Mouse (Mus musculus): ENCODE measurements around the gene Mcrs1.
"Not testable (repeated sequence)": the region's sequence is repeated elsewhere in the genome, so short reads cannot be mapped to it uniquely, and the experiment has no call there.

The Mcrs1 gene

DNA sequence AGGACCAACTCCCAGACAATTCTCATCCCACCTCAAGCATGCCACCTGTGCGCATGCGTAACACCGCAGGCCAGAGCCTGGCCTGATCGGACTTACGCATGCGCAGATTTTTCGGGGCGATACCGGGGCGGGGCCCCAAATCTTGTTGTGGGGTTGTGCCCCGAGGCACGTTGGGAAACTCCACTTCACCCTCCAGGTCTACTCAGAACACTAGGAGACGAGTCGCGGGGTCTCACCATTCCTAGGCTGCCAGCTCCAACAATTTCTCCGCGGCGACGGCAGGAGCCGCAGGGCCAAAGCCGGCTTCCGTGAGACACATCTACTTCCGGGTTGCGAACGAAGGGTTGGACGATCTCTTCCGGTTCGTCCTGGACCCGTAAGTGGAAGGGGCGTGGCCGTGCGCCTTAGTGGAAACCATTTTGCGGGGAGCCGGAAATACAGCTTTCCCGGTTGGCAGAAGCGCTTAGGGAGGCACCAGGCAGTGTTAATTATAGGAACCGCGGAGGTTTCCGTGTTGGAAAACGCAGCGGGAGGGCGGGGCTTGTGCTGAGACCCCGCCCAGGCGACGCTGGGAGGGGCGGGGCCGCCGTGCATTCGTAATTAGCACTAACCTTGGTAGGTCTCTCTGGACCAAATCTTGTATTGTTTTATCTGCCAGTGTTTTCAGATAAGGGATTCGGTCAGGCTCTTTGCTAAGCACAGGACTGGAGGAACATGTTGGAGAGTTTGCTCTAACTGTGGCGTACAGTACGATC lies at the start of gene Mcrs1:
Gene Mcrs1 (minus strand): TSS at position 336 of the 755 bp plus-strand sequence.
- peak; percentile 98 for DNase-seq (ENCODE audit: low read depth)

DNA sequence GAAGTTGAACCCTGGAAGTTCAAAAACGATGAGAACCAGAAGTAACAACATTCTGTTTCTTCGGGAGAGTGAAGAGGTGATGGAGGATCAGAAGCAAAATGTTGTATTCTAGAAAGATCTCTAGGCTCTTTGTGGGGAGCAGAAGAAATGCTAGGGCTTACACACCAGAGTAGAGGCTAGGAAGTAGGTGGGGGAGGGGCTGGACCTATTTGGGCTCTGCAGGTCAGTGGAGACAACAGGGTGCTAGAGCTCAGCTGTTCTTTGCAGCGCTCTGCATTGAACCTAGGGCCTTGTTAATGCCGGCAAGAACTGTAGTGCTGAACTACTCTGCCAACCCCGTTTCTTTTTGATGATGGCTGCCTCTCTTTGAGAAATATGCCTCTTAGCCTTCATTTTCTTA lies 44.5 kb upstream of the Mcrs1 start:
- DNase-seq (ENCODE audit: low read depth) = no peak

DNA sequence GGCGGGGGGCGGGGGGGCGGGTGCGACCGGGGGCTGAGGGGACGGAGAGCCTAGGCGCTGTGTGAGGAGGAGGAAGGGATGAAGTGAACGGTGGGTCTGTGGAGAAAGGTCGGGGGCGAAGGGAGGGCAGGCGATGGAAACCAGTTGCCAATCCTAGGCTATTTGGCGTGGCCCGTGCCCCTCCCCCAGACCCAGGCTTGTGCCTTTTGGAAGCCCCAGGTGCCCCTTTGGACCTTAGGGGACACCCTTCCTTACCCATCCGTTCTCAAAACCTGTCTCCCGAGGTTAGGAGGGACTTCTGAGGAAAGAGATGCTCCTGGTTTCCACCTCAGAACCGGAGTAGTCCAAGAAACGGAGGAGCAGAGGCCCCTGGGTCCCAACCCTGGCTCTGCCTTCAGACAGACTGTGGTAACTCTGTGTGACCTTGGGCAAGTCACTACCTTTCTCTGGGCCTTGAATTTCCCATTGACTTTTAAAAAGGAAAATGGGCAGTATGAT lies 43.8 kb upstream of the Mcrs1 start, which contains the start of gene Fam186b:
Gene Fam186b (minus strand): TSS at position 405 of the 498 bp plus-strand sequence.
- no peak for DNase-seq (ENCODE audit: low read depth)

DNA sequence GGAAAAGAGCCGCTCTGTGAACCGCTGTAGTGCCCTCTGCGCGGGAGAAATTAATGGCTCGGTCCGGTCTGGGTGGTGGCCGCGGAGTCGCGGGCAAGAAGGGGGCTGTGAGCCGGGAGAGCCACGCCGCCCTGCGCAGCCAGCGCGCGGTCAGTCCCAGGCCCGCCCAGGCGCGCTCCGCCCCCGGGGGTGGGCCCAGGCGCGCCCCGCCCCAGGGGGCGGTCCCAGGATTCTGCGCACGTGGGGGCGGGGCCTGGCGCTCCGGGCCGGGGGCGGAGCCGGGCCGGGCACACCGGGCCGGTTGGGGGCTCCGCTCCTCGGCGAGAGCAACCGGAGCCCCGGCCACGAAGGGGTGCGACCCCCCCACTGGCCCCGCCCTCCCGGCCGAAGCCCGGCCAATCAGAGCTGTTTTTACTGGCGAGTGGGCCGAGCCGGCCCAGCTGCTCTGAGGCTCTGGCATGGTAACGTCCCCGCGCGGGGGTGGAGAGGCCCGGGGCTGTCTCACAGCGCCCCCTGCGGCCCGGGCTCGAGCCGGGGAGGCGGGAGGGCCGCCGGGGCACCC lies 43.1 kb upstream of the Mcrs1 start, which contains the start of gene Prpf40b:
Gene Prpf40b (plus strand): TSS at position 275 of the 562 bp plus-strand sequence.
- DNase-seq (ENCODE audit: low read depth) = peak; percentile 69

DNA sequence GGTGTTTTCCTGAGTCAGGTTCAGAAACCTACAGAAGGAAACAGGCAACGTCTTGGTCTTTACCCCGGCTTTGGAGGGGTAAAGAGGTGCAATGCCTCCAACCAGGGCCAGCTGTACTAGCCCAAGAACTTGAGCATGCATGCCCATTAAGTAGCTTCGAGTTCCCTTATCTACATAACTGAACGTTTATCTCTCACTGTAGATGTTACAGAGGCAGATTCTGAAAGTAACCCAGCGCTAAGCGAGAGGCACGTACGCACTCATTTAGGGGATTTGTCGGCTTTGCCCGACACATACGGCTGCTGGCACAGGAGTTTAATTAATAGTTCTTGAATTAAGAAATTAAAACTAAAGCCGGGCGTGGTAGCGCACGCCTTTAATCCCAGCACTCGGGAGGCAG lies 42.5 kb upstream of the Mcrs1 start:
- no peak for DNase-seq (ENCODE audit: low read depth)

DNA sequence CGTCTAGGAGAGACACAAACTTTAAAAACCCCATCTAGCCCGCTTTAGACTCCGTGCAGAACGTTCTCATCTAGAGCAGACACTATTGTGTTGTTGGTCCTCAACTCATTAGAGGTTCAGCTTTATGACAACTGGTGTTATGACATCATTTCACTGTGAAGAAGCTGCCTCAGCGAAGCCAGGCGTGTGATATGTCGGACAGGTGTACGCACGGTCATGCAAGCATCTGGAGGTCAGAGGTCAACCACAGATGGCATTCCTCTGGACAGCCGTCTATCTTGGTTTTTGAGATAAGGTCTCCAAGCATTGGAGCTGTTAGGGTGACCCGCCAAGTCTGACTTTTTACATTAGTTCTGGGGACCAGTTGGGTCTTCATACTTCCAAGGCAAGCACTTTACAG lies 38.8 kb upstream of the Mcrs1 start:
- DNase-seq (ENCODE audit: low read depth) = no peak

DNA sequence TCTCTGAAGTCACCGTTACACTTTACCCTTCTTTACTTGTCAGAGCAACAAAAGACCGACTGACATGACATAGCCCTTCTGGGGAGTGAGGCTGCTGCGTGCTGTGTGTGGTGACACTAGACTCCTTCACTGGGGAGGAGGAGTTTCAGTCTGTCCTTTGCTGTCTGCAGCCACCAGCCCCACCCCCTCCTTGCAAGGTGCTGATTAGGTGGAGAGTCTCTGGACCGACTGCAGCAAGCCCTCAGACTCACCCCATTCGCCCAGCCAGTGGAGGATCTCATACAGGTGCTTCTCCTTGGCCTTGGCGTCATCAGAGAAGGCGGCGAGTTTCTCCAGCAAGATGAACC lies 33.4 kb upstream of the Mcrs1 start:
- no peak for DNase-seq (ENCODE audit: low read depth)

DNA sequence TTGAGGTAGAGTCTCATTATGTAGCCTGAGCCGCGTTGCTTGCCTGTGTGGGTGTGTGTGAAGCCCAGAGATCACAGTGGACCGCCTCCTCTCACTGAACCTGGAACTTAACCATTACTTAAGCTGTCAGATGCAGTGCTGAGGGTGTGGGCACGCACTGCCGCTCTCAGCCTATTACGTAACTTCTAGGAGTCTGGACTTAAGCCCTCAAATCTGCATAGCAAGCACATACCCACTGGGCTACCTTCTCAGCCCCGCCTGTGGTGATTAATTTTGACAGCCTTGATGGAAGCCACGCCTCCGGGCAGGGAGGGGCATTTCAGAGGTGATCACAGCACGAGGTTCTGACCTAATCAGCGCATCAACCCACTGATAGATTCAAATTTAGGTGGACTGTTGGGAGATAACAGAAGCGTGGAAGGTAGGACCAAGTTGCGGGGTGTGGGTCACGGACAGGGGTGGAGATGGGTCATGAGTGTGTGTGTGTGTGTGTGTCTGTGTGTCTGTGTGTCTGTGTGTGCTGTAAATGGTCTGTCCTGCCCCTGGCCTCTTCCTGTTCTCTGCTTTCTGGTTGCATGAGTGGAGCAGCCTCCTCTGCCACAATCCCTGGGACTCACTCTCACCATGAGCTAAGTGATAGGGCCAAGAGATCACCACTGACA lies 32.9 kb upstream of the Mcrs1 start:
- peak; percentile 55 for DNase-seq (ENCODE audit: low read depth)

DNA sequence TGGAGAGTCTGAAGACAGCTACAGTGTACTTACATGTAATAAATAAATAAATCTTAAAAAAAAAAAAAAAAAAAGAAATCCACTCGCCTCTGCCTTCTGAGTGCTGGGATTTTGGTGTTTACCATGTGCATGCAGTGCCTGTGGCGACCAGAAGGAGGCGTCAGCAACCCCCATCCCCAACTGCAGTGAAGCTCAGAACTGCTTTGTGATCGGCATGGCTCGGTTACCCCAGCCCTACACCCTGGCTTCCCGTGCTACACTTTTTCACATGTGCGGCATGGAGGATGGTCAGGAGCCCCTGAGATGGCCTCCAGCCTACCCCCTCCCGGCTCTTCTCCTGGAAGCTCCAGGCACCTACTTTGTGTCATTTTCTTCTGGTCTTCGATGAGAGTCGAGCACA lies 31.7 kb upstream of the Mcrs1 start:
- DNase-seq (ENCODE audit: low read depth) = no peak

DNA sequence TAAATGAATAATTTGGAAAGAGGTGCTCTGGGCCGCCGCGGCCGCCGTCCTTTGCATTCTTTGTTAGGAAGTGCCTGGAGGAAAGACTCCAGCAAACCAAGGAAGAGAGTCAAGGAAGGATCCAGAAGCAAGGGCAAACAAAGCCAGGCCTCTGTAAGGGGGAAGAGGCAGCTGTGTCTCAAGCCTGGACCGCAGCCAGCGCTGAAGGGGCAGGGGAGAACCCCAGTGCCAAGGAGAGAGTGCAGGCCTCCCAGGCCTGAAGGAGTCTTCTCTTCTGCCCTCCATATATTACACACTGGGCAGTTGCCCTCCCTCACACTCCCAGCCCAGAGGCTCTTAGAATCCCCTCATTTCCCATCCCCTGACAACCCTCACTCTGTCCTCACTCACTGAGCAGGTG lies 26.5 kb upstream of the Mcrs1 start:
- no peak for DNase-seq (ENCODE audit: low read depth)

DNA sequence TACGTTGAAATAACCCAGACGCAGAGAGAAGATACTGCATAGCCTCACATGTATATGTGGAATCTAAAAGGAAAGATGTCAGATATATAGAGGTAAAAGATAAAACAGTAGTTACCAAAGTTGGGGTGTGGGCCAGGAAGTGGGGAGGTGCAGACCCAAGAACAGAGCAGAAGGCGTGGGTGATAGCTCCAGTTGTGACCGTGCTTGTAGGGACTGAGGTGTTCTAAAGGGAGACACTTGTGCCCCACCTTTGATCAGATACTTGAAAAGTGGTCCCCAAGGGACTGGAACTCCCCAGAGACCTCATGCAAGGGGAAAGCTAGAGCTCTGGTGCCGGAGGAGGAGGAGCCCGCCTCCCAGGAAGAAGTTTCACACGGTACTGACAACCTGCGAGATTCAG lies 24.3 kb upstream of the Mcrs1 start:
- no peak for DNase-seq (ENCODE audit: low read depth)

DNA sequence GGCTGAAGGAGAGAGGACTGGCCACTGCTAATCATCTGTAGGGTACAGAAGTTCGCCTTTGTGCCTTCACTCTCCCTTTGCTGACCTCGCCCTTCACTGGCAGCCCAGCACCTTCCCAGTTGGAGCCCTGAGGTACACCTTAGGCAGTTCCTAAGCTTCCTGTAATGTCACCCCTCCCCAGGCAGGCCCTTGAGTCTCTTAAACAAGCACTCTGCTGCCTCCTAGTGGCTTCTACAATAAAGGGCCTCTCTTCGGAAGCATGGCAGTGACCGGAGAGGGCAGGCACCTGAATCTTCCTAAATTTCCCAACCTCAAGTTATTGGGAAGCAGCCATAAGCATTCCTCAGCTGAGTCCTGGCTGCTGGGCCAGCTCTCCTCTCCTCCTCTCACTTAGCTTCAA lies 13.9 kb upstream of the Mcrs1 start:
- peak; percentile 70 for DNase-seq (ENCODE audit: low read depth)

DNA sequence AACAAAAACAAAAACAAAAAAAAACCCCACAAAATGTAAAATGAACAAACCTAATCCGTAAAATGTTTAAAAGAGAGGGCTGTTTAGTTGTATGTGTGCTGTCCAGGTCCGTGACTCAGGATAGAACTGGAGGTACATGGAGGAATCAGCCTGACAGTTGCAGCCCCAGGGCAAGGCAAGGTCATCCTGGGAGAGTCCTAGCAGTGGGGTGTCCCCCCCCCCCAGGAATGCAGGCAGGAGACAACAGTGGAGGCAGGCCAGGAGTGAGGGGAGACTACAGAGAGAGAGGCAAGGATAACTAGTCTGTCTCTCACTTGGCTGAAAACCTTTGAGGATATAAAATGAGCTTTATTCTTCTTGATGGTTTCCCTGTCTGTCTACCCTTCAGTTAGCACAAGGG lies 12.6 kb upstream of the Mcrs1 start:
- no peak for DNase-seq (ENCODE audit: low read depth)

DNA sequence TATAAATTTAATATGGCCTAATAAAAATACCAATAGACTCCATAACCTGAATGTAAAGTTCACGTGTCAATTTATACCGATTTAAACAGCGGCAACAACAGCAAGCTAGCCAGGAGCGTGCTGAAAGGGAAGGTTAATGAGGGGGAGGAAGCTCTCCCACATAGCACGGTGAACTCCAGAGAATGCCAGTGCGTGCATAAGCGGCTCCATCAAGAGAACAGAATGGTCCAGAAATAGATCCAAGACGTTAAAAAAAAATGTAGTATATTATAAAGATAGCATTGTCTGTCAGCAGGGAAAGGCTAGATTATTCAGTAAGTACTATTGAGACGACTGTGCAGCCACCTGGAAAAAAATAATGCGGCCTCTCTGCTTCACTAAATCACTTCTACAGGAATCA lies 10.9 kb upstream of the Mcrs1 start:
- DNase-seq (ENCODE audit: low read depth) = no peak

DNA sequence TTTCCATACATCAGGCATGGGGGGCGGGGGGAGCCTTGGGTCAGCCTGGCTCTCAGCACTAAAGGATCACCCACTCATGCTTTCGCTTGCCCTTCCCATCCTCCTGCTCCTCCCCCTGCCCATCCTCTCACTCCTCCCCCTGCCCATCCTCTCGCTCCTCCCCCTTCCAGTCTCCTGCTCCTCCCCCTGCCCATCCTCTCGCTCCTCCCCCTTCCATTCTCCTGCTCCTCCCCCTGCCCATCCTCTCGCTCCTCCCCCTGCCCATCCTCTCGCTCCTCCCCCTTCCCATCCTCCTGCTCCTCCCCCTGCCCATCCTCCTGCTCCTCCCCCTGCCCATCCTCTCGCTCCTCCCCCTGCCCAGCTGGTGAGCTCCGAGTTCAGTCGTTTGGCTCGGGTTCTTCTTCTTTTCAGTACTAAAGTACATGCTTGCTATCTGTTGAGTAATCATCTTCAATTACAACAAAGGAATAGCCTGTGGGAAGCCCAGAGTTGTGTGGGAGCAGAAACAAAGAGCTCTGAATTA lies 8.0 kb upstream of the Mcrs1 start:
- peak; percentile 62 for DNase-seq (ENCODE audit: low read depth)

DNA sequence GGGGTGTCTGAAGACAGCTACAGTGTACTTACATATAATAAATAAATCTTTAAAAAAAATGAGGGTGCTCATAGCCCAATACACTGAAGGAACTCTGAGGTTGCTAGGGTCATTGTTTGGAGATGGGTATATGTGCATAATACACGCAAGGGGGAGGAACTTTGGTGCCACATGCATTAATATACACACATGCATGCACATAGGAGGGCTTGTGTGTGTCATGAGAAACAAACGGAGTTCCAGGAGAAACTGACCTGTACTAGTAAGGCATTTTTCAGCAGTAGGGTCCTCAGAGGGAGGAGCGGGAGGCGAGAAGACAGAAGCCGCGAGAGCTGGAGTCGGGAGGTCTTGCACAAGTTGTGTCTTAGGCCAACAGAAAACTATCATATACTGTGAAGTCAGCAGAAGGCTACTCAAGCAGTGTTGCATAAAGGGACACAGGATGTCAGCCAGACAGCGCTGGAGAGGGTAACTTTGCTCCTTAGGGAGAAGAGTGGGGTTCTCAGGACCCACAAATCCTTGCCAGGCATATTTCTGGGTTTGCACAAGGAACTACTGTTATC lies 7.5 kb upstream of the Mcrs1 start:
- DNase-seq (ENCODE audit: low read depth) = no peak

DNA sequence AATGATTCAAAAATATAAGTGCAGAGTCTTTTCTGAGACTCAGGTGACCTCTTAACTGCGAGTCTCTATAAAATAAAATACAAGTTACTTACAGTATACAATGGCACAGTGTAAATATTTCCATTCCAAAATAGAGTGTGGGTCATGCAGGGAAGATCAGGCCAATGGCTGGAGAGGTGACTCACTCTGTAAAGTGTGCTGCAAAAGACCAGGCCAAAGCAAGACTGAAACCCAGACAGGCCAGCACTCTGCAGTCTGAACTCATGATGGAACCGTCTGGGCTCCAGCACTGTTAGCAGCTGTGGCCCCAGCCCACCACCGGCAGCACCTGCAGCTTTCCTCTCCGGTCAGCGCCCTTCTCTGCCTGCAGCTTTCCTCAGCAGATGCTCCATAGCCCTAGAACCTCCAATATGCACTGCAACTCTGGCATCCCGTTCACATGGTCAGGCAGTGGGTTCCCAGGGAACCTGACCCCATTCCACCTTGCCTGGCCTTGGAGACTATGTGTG lies 3.5 kb upstream of the Mcrs1 start:
- no peak for DNase-seq (ENCODE audit: low read depth)

DNA sequence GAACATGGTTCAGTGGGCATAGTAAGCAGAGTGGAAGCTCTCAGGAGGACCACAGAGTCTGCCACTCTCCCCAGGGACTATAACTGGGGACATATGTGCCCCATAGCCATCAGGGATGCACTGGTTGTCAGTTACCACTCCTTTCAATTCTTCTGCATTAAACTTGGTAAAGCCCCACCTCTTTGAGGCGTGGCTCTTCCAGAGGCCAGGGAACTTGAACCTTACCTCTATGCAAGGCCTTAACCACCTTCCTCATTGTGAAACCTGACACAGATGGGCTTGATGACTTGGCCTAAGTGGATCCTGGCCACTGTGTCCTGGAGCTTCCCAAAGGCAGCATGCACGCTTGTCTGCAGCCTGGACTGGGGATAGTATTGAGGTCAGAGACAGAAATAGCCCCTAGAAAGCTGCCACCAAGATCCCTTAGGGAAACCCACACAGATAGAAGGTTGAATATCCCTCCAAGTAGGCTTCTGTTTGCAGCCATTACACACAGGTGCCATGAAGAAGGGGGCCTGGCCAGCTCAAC lies 2.8 kb upstream of the Mcrs1 start:
- DNase-seq (ENCODE audit: low read depth) = no peak

DNA sequence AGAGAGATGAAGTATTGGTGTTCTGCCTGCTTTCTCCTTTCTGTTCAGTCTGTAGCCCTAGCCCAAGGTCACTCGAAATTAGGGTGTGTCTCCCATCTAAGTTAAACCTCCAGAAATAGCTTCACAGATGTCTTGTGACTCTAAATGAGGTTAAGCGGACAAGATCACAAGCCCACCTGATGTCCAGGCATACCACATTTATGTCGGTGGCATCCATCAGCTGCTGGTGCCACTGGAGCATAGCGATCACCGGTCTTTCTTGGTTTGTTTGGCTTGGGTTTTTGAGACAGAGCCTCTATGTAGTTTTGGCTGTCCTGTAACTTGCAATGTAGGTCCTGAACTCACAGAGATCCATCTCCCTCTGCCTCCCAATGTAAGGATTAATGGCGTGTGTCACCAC lies 2.0 kb upstream of the Mcrs1 start:
- DNase-seq (ENCODE audit: low read depth) = no peak

DNA sequence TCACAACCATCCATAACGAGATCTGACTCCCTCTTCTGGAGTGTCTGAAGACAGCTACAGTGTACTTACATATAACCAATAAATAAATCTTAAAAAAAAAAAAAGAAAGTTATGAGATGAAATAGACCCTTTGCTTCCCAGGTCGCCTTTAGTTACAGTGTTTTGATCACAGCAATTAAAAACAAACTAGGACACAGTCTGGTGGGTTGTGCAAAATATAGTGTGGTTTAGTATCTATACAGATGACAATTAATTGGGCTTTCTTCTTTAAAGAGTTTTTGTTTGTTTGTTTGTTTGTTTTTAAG lies 1.4 kb upstream of the Mcrs1 start:
- DNase-seq (ENCODE audit: low read depth) = not testable (repeated sequence)

DNA sequence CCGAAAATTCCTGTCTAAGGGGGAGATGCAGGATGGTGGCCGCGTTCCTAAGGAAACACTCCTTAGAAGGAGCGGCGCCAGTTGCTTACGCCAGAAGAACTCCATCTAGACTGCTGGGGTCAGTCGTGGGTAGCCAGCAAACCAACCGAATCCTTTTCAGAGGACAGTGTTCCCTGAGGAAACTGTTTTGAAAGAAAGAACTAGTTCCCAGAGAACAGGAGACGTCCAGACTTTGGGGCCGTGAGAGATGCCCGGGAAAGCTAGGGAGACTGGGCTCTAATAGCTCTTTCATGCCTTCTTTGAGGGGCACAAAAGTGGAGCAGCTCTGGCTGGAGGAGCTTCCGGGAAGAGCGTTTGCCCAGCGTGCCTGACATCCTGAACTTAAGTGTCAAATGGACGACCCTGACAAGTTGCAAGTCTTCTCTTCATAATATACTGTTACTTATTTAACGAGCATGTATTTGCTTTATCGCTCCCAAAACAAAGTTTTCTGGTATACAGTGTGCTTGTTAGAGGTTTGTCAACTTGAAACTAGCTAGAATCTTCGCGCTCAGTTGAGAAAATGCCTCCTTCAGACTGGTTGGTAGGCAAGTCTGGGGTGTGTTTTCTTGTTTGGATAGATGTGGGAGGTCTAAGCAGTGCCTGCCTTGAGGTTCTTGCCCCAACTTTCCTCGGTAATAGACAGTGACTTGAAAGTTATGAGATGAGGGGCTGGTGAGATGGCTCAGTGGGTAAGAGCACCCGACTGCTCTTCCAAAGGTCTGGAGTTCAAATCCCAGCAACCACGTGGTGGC lies 817 bp upstream of the Mcrs1 start:
- DNase-seq (ENCODE audit: low read depth) = peak; percentile 9

DNA sequence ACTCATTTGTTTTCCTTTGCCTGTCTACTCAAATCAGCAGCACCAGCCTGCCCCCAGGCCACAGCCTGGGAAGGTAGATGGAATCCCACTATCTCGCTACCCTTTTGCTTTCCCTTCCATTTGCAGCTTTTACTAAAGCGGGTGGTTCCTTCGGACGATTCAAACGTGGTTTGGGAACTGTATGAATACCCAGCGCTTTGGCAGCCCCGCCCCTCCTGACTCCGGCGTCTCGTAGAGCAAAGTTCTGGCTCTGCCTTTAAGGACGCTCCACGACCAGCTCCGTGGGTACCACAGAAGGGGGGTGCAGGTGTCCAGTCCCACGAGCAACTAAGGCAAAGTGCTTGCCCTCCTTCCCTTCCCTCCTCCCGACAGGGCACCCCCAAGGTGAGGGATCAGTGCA lies 650 bp downstream of the Mcrs1 start:
- not testable (repeated sequence) for DNase-seq (ENCODE audit: low read depth)

Measured in c-Kit-positive CD71-negative TER-119-negative erythroid progenitor cells, embryonic 14.5 days (primary cell).